In the genomic region with DNA sequence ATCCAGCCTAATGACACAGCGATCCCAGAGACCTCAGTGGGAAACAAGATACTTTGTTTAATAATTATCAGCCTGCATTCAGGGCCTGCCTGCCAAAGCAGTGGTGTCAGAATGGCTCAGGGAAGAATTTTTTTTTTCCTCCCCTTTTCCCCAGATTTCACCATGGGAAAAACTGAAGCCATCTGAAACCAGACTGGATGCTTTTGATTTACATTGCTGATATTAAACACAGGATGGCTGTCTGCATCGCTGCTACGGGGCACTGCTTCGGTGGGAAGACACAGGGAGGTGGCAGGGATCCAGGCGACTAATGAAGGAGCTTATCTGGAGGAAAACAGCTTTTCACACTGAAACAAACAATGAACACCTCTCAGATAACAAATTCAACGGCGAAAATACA, we compare ENCODE assay signal across 12 mouse cellular contexts.
DNase-seq lines count a peak whose midpoint lies in the region; ATAC-seq lines count a peak whose summit lies in the region.
"Had no signal": no experiment of that assay in that cellular context is flagged by ENCODE, and none has a peak within 500 bp of the region (broad histone marks: within the 10 kb centered on the region; RNA-seq: fewer than 3 reads in every experiment).

No protein-coding gene starts in this region.

- no peak overlapping the region for H3K27ac ChIP-seq in heart, embryonic 16.5 days (ENCODE audit: low read length)
- H3K27ac ChIP-seq in embryonic facial prominence, embryonic 13.5 days, result 0 out of 2 replicates have a peak overlapping the region, but pooled peaks have one; percentile 64
- H3K27ac ChIP-seq in hindbrain, embryonic 16.5 days (ENCODE audit: low read depth, low read length), result peak overlapping the region; percentile 64
- peak overlapping the region; percentile 76 for H3K27ac ChIP-seq in midbrain, embryonic 12.5 days (replicated peaks)
- H3K27ac ChIP-seq: macrophage had no signal

- 32% methylated on average over 7 of the region's 7 CpGs for WGBS in heart, embryonic 16.5 days
- 14% methylated on average over 7 of the region's 7 CpGs for WGBS in embryonic facial prominence, embryonic 13.5 days
- WGBS in hindbrain, embryonic 16.5 days, result 11% methylated on average over 7 of the region's 7 CpGs
- WGBS in midbrain, embryonic 12.5 days, result 21% methylated on average over 7 of the region's 7 CpGs

- no peak for DNase-seq in heart, adult 11 months
- DNase-seq in ovary, postnatal 10 days (ENCODE audit: low spot score), result no peak
- no peak for DNase-seq in adrenal gland, adult 2 months
- no peak for DNase-seq in adrenal gland, adult 8-10 months
- DNase-seq: gastrocnemius, postnatal 36 days had no signal

- H3K9ac ChIP-seq in heart, embryonic 16.5 days (ENCODE audit: low read length), result no peak overlapping the region
- H3K9ac ChIP-seq in embryonic facial prominence, embryonic 13.5 days, result no peak overlapping the region
- peak overlapping the region; percentile 31 for H3K9ac ChIP-seq in hindbrain, embryonic 16.5 days (ENCODE audit: low read depth, low read length)
- H3K9ac ChIP-seq in midbrain, embryonic 12.5 days (replicated peaks), result no peak overlapping the region
- H3K9ac ChIP-seq: limb, embryonic 15.5 days had no signal

- H3K27me3 ChIP-seq in heart, embryonic 16.5 days (ENCODE audit: control insufficient read depth, insufficient read depth, low read length), result no peaks in the 10 kb centered on the region
- no peaks in the 10 kb centered on the region for H3K27me3 ChIP-seq in embryonic facial prominence, embryonic 13.5 days
- no peaks in the 10 kb centered on the region for H3K27me3 ChIP-seq in hindbrain, embryonic 16.5 days (replicated peaks; ENCODE audit: control insufficient read depth, insufficient read depth, low read length)
- H3K27me3 ChIP-seq in midbrain, embryonic 12.5 days, result peaks cover 57% of the 10 kb centered on the region
- H3K27me3 ChIP-seq: limb, embryonic 15.5 days had no signal

- no peak for ATAC-seq in heart, embryonic 16.5 days (replicated peaks; ENCODE audit: extremely low read depth, insufficient read depth, low FRiP score)
- no peak for ATAC-seq in embryonic facial prominence, embryonic 13.5 days (ENCODE audit: insufficient number of reproducible peaks, insufficient read depth, low FRiP score, low TSS enrichment, low read depth)
- ATAC-seq in hindbrain, embryonic 16.5 days, result 0 out of 2 replicates have a peak, but pooled peaks have one; percentile 27
- ATAC-seq in midbrain, embryonic 12.5 days (ENCODE audit: low FRiP score, low read depth), result peak; percentile 23; the same call in 1 of the 2 replicates
- ATAC-seq: inflammation-experienced regulatory T-cells, adult 6 months had no signal

- H3K4me1 ChIP-seq in heart, embryonic 16.5 days (ENCODE audit: control insufficient read depth, insufficient read depth, low read length), result peaks cover 21% of the 10 kb centered on the region
- peaks cover 25% of the 10 kb centered on the region for H3K4me1 ChIP-seq in embryonic facial prominence, embryonic 13.5 days
- peaks cover 20% of the 10 kb centered on the region for H3K4me1 ChIP-seq in hindbrain, embryonic 16.5 days (ENCODE audit: control insufficient read depth, insufficient read depth, low read depth, low read length)
- peaks cover 28% of the 10 kb centered on the region for H3K4me1 ChIP-seq in midbrain, embryonic 12.5 days

- no peaks in the 10 kb centered on the region for H3K36me3 ChIP-seq in heart, embryonic 16.5 days (ENCODE audit: control insufficient read depth, insufficient read depth)
- no peaks in the 10 kb centered on the region for H3K36me3 ChIP-seq in embryonic facial prominence, embryonic 13.5 days
- no peaks in the 10 kb centered on the region for H3K36me3 ChIP-seq in hindbrain, embryonic 16.5 days (ENCODE audit: control insufficient read depth, insufficient read depth, low read length)
- no peaks in the 10 kb centered on the region for H3K36me3 ChIP-seq in midbrain, embryonic 12.5 days
- H3K36me3 ChIP-seq: limb, embryonic 15.5 days had no signal

- no peaks in the 10 kb centered on the region for H3K9me3 ChIP-seq in heart, embryonic 16.5 days (replicated peaks; ENCODE audit: control insufficient read depth, low read length)
- H3K9me3 ChIP-seq in embryonic facial prominence, embryonic 13.5 days, result no peaks in the 10 kb centered on the region
- H3K9me3 ChIP-seq in hindbrain, embryonic 16.5 days (ENCODE audit: control insufficient read depth, low read length), result no peaks in the 10 kb centered on the region
- H3K9me3 ChIP-seq in midbrain, embryonic 12.5 days, result no peaks in the 10 kb centered on the region
- H3K9me3 ChIP-seq: limb, embryonic 15.5 days had no signal

- no peak overlapping the region for H3K4me3 ChIP-seq in heart, embryonic 16.5 days (ENCODE audit: low read length)
- no peak overlapping the region for H3K4me3 ChIP-seq in embryonic facial prominence, embryonic 13.5 days
- no peak overlapping the region for H3K4me3 ChIP-seq in hindbrain, embryonic 16.5 days (ENCODE audit: low read length)
- H3K4me3 ChIP-seq in midbrain, embryonic 12.5 days, result no peak overlapping the region
- H3K4me3 ChIP-seq: limb, embryonic 15.5 days had no signal

- 0 out of 2 replicates have a peak overlapping the region, but pooled peaks have one; percentile 4 for H3K4me2 ChIP-seq in heart, embryonic 16.5 days (ENCODE audit: low read depth, low read length)
- H3K4me2 ChIP-seq in embryonic facial prominence, embryonic 13.5 days, result peak overlapping the region; percentile 2; the same call in 1 of the 2 replicates
- H3K4me2 ChIP-seq in hindbrain, embryonic 16.5 days (ENCODE audit: low read length), result peak overlapping the region; percentile 17; the same call in 1 of the 2 replicates
- H3K4me2 ChIP-seq in midbrain, embryonic 12.5 days (replicated peaks), result no peak overlapping the region
- H3K4me2 ChIP-seq: limb, embryonic 15.5 days had no signal

Comparison
In these comparisons a context has a peak if more than half of its experiments do, and no peak if none do; other contexts are left out.
1. ATAC-seq: peak in hindbrain, embryonic 16.5 days (single experiment) and midbrain, embryonic 12.5 days (single experiment); none in heart, embryonic 16.5 days (single experiment) and embryonic facial prominence, embryonic 13.5 days (single experiment).